Mouse (Mus musculus) induced T-regulatory cell, adult 2 months (primary cell): ENCODE data around the gene Olfr1148.

Experiments
- DNase-seq: peaks from one replicate; pipeline ENCODE4 v3.0.0-alpha.2; 2012; ENCODE audit warnings: low read depth

Olfr1148 gene

DNA sequence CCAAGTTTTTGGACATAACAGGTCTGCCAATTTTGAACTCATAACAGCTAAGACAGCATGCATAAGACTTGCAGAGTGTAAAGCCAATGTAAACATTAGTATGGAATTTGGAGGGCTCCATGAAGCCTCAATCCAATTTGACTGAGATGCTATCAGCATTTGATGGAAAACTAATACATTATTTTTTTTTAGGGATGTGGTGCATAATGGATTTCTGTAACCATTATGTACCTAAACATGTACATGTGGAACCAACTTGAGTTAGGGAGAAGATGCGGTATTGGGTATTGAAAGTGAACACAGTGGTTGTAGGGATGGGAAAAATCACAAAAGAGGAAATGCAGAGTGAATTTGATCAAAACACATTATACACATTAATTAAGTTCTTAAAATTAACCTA, at the start of gene Olfr1148:
Olfr1148 (plus strand) TSS at position 301 of the 400 bp plus-strand sequence.
- no peak for DNase-seq

- no peak for DNase-seq
These were observed 30.0 kb upstream of the Olfr1148 start, which contains the start of gene Olfr1143 for GRCm38 (mm10) chr2:87800292-87800691. Gene Olfr1143 (plus strand): TSS chr2:87800592.

DNA sequence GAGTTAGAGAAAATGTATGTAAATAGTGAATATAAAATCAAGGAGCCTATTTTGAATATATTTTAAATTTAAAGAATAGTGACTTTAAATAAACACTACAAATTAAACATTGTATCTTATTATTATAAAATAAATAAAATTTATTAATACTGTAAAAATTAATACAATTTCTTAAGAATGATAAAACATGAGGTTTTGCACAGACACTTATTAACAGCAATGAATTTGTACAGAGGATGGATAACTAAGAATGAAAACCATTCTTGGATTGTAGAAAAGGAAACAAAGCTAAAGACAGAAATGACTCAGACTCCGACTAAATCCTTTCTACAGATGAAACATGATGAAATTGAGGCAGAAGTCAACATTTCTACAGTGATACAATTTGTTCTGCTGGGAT, 20.8 kb upstream of the Olfr1148 start, which contains the start of gene Olfr1145:
Olfr1145 (plus strand) TSS at position 301 of the 400 bp plus-strand sequence.
- no peak for DNase-seq

GRCm38 (mm10) chr2:87843693-87844092, 13.4 kb downstream of the Olfr1148 start, which contains the start of gene Olfr1150-ps1:
Gene Olfr1150-ps1 (plus strand): TSS chr2:87843993.
- DNase-seq = no peak

GRCm38 (mm10) chr2:87855562-87855961, 25.2 kb downstream of the Olfr1148 start, which contains the start of gene Olfr1151:
Gene Olfr1151 (plus strand): TSS chr2:87855862.
- no peak for DNase-seq

GRCm38 (mm10) chr2:87866192-87866591, 35.9 kb downstream of the Olfr1148 start, which contains the start of gene Olfr1152:
Gene Olfr1152 (plus strand): TSS chr2:87866492.
- no peak for DNase-seq
